Comparison of ENCODE assay signal across 8 mouse cellular contexts in genomic region chr16:31617128-31617527, GRCm38 (mm10).
"Had no signal": no experiment of that assay in that cellular context is flagged by ENCODE, and none has a peak within 500 bp of the region (broad histone marks: within the 10 kb centered on the region; RNA-seq: fewer than 3 reads in every experiment).

No protein-coding gene starts in this region.

- H3K27ac ChIP-seq: liver, embryonic 12.5 days; liver, embryonic 15.5 days had no signal

- DNase-seq: kidney, adult 9 months; spleen, adult 18-20 months; thymus, adult 18-20 months; thymus, postnatal 4 days had no signal

- H3K36me3 ChIP-seq: liver, embryonic 12.5 days; liver, embryonic 15.5 days; lung, embryonic 15.5 days; stomach, embryonic 15.5 days had no signal

- ATAC-seq: liver, embryonic 12.5 days had no signal

- H3K27me3 ChIP-seq: lung, embryonic 15.5 days; stomach, embryonic 15.5 days had no signal

- H3K4me2 ChIP-seq: liver, embryonic 12.5 days; liver, embryonic 15.5 days had no signal

- H3K9me3 ChIP-seq: liver, embryonic 12.5 days; liver, embryonic 15.5 days; lung, embryonic 15.5 days; stomach, embryonic 15.5 days had no signal

- H3K4me3 ChIP-seq: liver, embryonic 12.5 days; liver, embryonic 15.5 days had no signal

- H3K9ac ChIP-seq: liver, embryonic 12.5 days; liver, embryonic 15.5 days; lung, embryonic 15.5 days; stomach, embryonic 15.5 days had no signal
